Mouse (Mus musculus) liver, embryonic 15.5 days (tissue): Measurements from ENCODE around the gene Olfr1321. TPM values are rescaled to one million over a fixed set of nuclear protein-coding genes. Genes with fewer than 3 reads are reported as not detected.

ENCODE experiments used
- ATAC-seq: fragments of 200-750 bp; cut with Nextera tagmentation; 2 replicates; pipeline ENCODE4 v1.8.0; 2017; ENCODE audit warnings: moderate number of reproducible peaks, mild to moderate bottlenecking, moderate library complexity; ENCODE audit not compliant: insufficient read depth
- H3K27ac ChIP-seq: fragments of 300-500 bp; sonication (generic); replicated peaks from 2 replicates; pipeline ENCODE4 v1.5.1; 2015; ENCODE audit warnings: mild to moderate bottlenecking, inconsistent platforms
- H3K27me3 ChIP-seq: fragments of 300-500 bp; sonication (generic); 2 replicates; pipeline ENCODE4 v1.6.1; 2015; ENCODE audit warnings: mild to moderate bottlenecking, inconsistent platforms
- H3K36me3 ChIP-seq: fragments of 300-500 bp; sonication (generic); replicated peaks from 2 replicates; pipeline ENCODE4 v1.6.1; 2015; ENCODE audit warnings: moderate library complexity, mild to moderate bottlenecking, inconsistent platforms
- H3K4me1 ChIP-seq: fragments of 300-500 bp; sonication (generic); replicated peaks from 2 replicates; pipeline ENCODE4 v1.6.1; 2015; ENCODE audit warnings: inconsistent platforms
- H3K4me2 ChIP-seq: fragments of 300-500 bp; sonication (generic); 2 replicates; pipeline ENCODE4 v1.6.1; 2015; ENCODE audit warnings: moderate library complexity, mild to moderate bottlenecking, inconsistent platforms
- H3K4me3 ChIP-seq: fragments of 300-500 bp; sonication (generic); replicated peaks from 2 replicates; pipeline ENCODE4 v1.5.1; 2015; ENCODE audit warnings: mild to moderate bottlenecking, inconsistent platforms
- H3K9ac ChIP-seq: fragments of 300-500 bp; sonication (generic); 2 replicates; pipeline ENCODE4 v1.6.1; 2015; ENCODE audit warnings: moderate library complexity, mild to moderate bottlenecking, inconsistent platforms
- H3K9me3 ChIP-seq: fragments of 300-500 bp; sonication (generic); replicated peaks from 2 replicates; pipeline ENCODE4 v1.6.1; 2016; ENCODE audit warnings: inconsistent platforms
- WGBS: fragments of 180-500 bp; shearing (Covaris S2); methylation state at CpG from one replicate; pipeline ENCODE4 v1.1.7; 2015; ENCODE audit warnings: mixed read lengths; ENCODE audit not compliant: insufficient replicate concordance; 5-methylcytosine and 5-hydroxymethylcytosine counted together
- polyA plus RNA-seq: library from polyadenylated mRNA; unstranded; fragments of >200 nt; fragmentation: Nextera tagmentation; extraction: Ambion mirVana; gene quantifications from 2 replicates; pipeline ENCODE4 v1.2.1, GENCODE M21; 2015

The Olfr1321 gene
- not detected in 2 replicates for polyA plus RNA-seq

DNA sequence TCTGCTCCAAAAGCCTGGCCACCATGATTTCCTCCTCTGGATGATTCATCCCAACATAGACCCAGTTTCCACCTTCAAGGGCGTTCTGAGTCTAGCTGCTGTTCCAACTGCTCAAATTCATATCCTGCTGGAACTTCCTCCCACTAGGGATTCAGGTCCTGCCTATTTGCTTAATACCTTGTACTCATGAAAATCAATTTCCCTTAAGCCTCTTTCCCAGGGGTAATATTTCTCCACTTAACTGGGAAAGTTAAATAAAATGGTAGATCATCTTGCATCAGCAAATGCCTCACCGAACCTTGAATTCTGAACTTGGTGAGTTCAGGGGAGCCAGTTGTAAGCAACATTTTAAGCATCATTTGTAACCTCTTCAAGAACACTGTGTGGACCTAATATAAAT lies at the start of gene Olfr1321:
Gene Olfr1321, minus strand, starts transcription at position 101 of the 400 bp plus-strand sequence.
- no peak for ATAC-seq
- H3K4me1 ChIP-seq, result no peaks in the 10 kb centered on the region
- 47% methylated on average over 2 of the region's 2 CpGs for WGBS
- H3K27me3 ChIP-seq, result no peaks in the 10 kb centered on the region
- no peaks in the 10 kb centered on the region for H3K9me3 ChIP-seq
- H3K9ac ChIP-seq, result no peak within 1 kb of the TSS
- H3K36me3 ChIP-seq, result no peaks in the 10 kb centered on the region
- no peak within 1 kb of the TSS for H3K27ac ChIP-seq
- H3K4me2 ChIP-seq, result no peak within 1 kb of the TSS
- H3K4me3 ChIP-seq, result no peak within 1 kb of the TSS

DNA sequence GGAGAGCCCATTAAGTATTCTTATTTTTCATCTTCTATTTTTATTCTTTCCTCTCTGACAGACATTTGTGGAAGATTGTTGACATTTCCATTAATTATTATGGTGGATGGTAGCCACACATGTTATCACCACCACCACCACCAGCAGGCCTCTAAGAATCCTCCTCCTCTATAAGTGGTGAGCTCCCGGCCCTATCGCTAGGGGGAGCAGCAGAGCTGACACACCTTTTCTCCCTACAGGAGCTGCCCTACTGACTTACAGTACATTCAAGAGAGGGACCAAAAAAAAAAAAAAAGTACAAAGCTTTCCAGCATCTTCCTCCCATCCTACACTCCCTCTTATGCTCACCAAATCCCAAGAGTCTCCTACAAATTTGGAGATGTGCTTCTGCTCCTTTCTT lies 36.0 kb upstream of the Olfr1321 start:
- ATAC-seq, result no peak
- H3K36me3 ChIP-seq, result no peaks in the 10 kb centered on the region
- no peak overlapping the region for H3K9ac ChIP-seq
- no peaks in the 10 kb centered on the region for H3K27me3 ChIP-seq
- no peak overlapping the region for H3K4me2 ChIP-seq
- 7% methylated on average over 2 of the region's 2 CpGs for WGBS
- no peaks in the 10 kb centered on the region for H3K9me3 ChIP-seq
- H3K27ac ChIP-seq, result no peak overlapping the region
- H3K4me1 ChIP-seq, result no peaks in the 10 kb centered on the region
- no peak overlapping the region for H3K4me3 ChIP-seq

DNA sequence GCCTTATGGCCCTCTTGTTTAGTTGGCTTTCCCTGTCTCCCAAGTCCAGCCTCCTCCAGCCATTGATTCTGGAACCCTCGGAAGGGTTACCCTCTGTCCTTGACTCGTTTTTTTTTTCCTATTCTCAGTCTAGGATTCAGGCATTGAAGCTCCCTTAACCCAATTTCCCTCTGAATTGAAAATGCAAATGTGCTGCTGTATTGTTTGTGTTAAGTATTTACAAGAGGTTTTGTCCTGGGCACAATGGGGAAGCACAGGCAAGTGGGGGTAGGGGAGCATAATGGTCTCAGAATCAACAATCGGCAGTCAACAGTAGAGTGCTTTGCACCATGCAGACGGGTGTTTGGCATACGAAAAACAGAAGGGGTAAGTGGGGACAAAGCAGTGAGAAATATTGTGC lies 10.3 kb upstream of the Olfr1321 start:
- Histone ChIP-seq H3K9ac (no peak overlapping the region), H3K9me3 (no peaks in the 10 kb centered on the region), H3K36me3 (no peaks in the 10 kb centered on the region), H3K4me2 (no peak overlapping the region), H3K4me3 (no peak overlapping the region), H3K4me1 (no peaks in the 10 kb centered on the region), H3K27ac (no peak overlapping the region), H3K27me3 (no peaks in the 10 kb centered on the region)
- WGBS, result 49% methylated on average over 5 of the region's 5 CpGs
- no peak for ATAC-seq

Other genes with a start within 250 kb of the Olfr1321 start
- not detected in 2 replicates for gene Olfr1320, start 62.7 kb downstream of the Olfr1321 start, polyA plus RNA-seq
- gene Igsf1, start 62.7 kb upstream of the Olfr1321 start, polyA plus RNA-seq, result 35.8 and 36.9 TPM in 2 replicates
- gene Olfr1322, start 156.4 kb upstream of the Olfr1321 start, polyA plus RNA-seq, result not detected in 2 replicates